Mouse (Mus musculus) adrenal gland, postnatal 36 days (tissue): ENCODE data around the gene Ptprcap. TPM values are rescaled to one million over a fixed set of nuclear protein-coding genes. Genes with fewer than 3 reads are reported as not detected.
"Not testable (repeated sequence)": the region's sequence is repeated elsewhere in the genome, so short reads cannot be mapped to it uniquely, and the experiment has no call there.

ENCODE experiments used
- DNase-seq, 2 experiments: peaks; one replicate each; pipeline ENCODE4 v3.0.0; 2021; ENCODE audit warnings: mixed read lengths in 1 of 2
- total RNA-seq, 2 experiments: library from RNA; stranded (reverse); gene quantifications; 2 replicates each; pipeline ENCODE4 v1.2.3; 2021

The Ptprcap gene
- total RNA-seq, 2 experiments from 2014 or later, result 1.4 to 3.1 TPM

- DNase-seq, result peak; percentile 99 to 100
These were observed 27.4 kb upstream of the Ptprcap start, which contains the start of gene Aip for GRCm38 (mm10) chr19:4125741-4126696. TSS of gene Aip (minus strand) at chr19:4125858.

GRCm38 (mm10) chr19:4126759-4127495 is 26.5 kb upstream of the Ptprcap start:
- DNase-seq, result no peak

- no peak for DNase-seq
These were observed 23.9 kb upstream of the Ptprcap start for GRCm38 (mm10) chr19:4129462-4129861.

GRCm38 (mm10) chr19:4130106-4130505 is 23.3 kb upstream of the Ptprcap start:
- no peak for DNase-seq

GRCm38 (mm10) chr19:4131075-4131474 is 22.3 kb upstream of the Ptprcap start:
- no peak for DNase-seq

GRCm38 (mm10) chr19:4131768-4132167 is 21.6 kb upstream of the Ptprcap start:
- no peak for DNase-seq

GRCm38 (mm10) chr19:4134354-4134753 is 19.1 kb upstream of the Ptprcap start:
- no peak for DNase-seq

GRCm38 (mm10) chr19:4135229-4135962 is 18.0 kb upstream of the Ptprcap start:
- not testable (repeated sequence) for DNase-seq

GRCm38 (mm10) chr19:4135963-4136345 is 17.4 kb upstream of the Ptprcap start:
- peak in 1 of 2 experiments; percentile 38 for DNase-seq

- DNase-seq, result no peak
These were observed 16.9 kb upstream of the Ptprcap start for GRCm38 (mm10) chr19:4136463-4136862.

GRCm38 (mm10) chr19:4137913-4138312 is 15.5 kb upstream of the Ptprcap start:
- DNase-seq, result no peak

GRCm38 (mm10) chr19:4139446-4139845 is 14.0 kb upstream of the Ptprcap start, which contains the start of gene Gpr152:
TSS of gene Gpr152 (plus strand) at chr19:4139787.
- DNase-seq, result no peak

- DNase-seq, result no peak
These were observed 13.3 kb upstream of the Ptprcap start for GRCm38 (mm10) chr19:4140147-4140546.

GRCm38 (mm10) chr19:4142416-4143173 is 10.8 kb upstream of the Ptprcap start:
- no peak for DNase-seq

- DNase-seq, result no peak
These were observed 9.6 kb upstream of the Ptprcap start, which contains the start of gene Cabp4 for GRCm38 (mm10) chr19:4143759-4144268. TSS of gene Cabp4 (minus strand) at chr19:4144033.

- no peak for DNase-seq
These were observed 8.6 kb upstream of the Ptprcap start for GRCm38 (mm10) chr19:4144550-4145498.

- no peak for DNase-seq
These were observed 7.5 kb upstream of the Ptprcap start for GRCm38 (mm10) chr19:4145936-4146335.

- no peak for DNase-seq
These were observed 6.9 kb upstream of the Ptprcap start for GRCm38 (mm10) chr19:4146366-4147021.

- no peak for DNase-seq
These were observed 6.4 kb upstream of the Ptprcap start for GRCm38 (mm10) chr19:4147022-4147405.
